Mouse (Mus musculus): ENCODE measurements at regions not wholly inside any gene's neighbourhood (a gene's known extent, or its start where the extent isn't known, plus 50 kb on each side); places are given as distances from the start of the nearest gene placed in this dataset.

DNA sequence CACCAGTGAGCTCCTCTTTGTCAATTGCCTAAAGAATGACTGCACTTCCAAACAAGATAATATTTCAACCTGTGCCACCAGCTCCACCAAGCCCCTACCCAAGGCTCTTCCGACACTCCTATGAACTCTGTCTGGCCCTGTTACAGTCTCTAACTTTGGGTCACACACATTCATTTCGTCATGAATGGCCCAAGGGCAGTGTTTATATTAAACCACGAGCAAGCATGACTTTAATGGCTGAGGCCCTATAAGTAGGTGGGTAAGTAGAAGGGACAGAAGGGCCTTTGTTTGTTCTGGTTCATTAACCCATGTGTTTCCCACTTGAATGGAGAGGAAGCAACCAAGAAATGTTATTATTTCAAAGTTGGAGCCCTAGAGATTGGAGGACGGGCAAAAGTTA is 714.9 kb upstream of the 3110018I06Rik start:
- Histone ChIP-seq H3K27me3 (ENCODE audit: insufficient read depth, low read length) (no peaks in the 10 kb centered on the region), H3K9ac (replicated peaks; ENCODE audit: low read length) (no peak overlapping the region), H3K27ac (no peak overlapping the region), H3K9me3 (ENCODE audit: low read length) (no peaks in the 10 kb centered on the region), H3K4me3 (ENCODE audit: low read length) (no peak overlapping the region), H3K4me2 (ENCODE audit: low read depth, low read length) (no peak overlapping the region), H3K36me3 (ENCODE audit: insufficient read depth, low read length) (no peaks in the 10 kb centered on the region), H3K4me1 (ENCODE audit: insufficient read depth, low read length) (no peaks in the 10 kb centered on the region)
- DNase-seq (ENCODE audit: low spot score), result no peak
- 67% methylated on average over 4 of the region's 4 CpGs for WGBS
- TF ChIP-seq CTCF (IDR thresholded peaks at IDR 0.05; ENCODE audit: low read depth), result no peak
- ATAC-seq, result no peak

GRCm38 (mm10) chr12:106796596-106796995 is 691.8 kb upstream of the 3110018I06Rik start:
- H3K9ac ChIP-seq (replicated peaks; ENCODE audit: low read length), result no peak overlapping the region
- TF ChIP-seq CTCF (IDR thresholded peaks at IDR 0.05; ENCODE audit: low read depth), result no peak
- no peak overlapping the region for H3K27ac ChIP-seq
- H3K27me3 ChIP-seq (ENCODE audit: insufficient read depth, low read length), result no peaks in the 10 kb centered on the region
- H3K4me3 ChIP-seq (ENCODE audit: low read length), result no peak overlapping the region
- H3K9me3 ChIP-seq (ENCODE audit: low read length), result no peaks in the 10 kb centered on the region
- ATAC-seq (no peak), DNase-seq (ENCODE audit: low spot score) (no peak)
- H3K4me1 ChIP-seq (ENCODE audit: insufficient read depth, low read length), result no peaks in the 10 kb centered on the region
- H3K36me3 ChIP-seq (ENCODE audit: insufficient read depth, low read length), result no peaks in the 10 kb centered on the region
- H3K4me2 ChIP-seq (ENCODE audit: low read depth, low read length), result no peak overlapping the region
- WGBS, result 79% methylated on average over 7 of the region's 7 CpGs

DNA sequence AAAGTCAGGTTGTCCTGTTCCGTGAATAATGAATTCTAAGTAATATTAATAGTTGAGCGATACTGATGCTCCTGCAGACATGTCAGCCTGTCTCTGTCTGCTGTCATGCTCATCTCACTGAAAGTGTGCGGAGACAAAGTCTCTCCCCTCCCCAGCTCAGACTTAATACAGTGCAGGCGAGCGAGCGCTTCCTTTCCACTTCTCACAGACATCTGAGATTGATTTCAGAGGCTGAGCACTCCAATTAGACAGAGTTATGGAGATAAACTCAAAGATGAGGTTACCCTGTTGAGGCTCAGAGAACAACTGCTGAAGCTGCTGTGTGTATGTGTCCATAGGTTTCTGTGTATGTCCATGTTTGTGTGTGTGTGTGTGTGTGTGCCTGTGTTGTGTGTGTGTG is 668.7 kb upstream of the 3110018I06Rik start:
- no peak overlapping the region for H3K4me3 ChIP-seq (ENCODE audit: low read length)
- TF ChIP-seq CTCF (IDR thresholded peaks at IDR 0.05; ENCODE audit: low read depth), result no peak
- no peak for ATAC-seq

DNA sequence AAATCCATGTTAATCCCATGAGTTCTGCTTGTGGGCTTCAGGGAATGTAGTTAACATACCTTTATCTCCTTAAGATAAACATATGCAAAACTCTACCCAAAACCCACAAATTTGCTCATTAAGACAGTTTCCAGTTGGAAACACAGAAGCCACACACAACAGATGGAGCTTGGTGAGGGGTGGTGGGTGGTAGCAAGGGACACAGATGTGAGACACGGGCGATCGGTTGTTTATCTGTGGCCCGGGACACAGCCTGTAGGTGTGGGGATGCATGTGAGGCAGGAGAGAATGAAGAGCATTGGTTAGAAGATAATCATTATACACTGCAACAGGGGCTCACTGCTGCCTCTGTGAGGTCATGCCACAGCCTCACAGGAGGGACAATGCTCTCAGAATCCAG is 666.1 kb upstream of the 3110018I06Rik start:
- H3K9ac ChIP-seq (replicated peaks; ENCODE audit: low read length), result no peak overlapping the region
- 62% methylated on average over 4 of the region's 4 CpGs for WGBS
- no peak for TF ChIP-seq CTCF (IDR thresholded peaks at IDR 0.05; ENCODE audit: low read depth)
- H3K27me3 ChIP-seq (ENCODE audit: insufficient read depth, low read length), result no peaks in the 10 kb centered on the region
- H3K9me3 ChIP-seq (ENCODE audit: low read length), result no peaks in the 10 kb centered on the region
- no peak overlapping the region for H3K4me3 ChIP-seq (ENCODE audit: low read length)
- no peak overlapping the region for H3K27ac ChIP-seq
- H3K4me2 ChIP-seq (ENCODE audit: low read depth, low read length), result no peak overlapping the region
- no peaks in the 10 kb centered on the region for H3K36me3 ChIP-seq (ENCODE audit: insufficient read depth, low read length)
- ATAC-seq (no peak), DNase-seq (ENCODE audit: low spot score) (no peak)
- H3K4me1 ChIP-seq (ENCODE audit: insufficient read depth, low read length), result no peaks in the 10 kb centered on the region

More for the DNA sequence above, 668.7 kb upstream of the 3110018I06Rik start:
- Histone ChIP-seq H3K4me1 (ENCODE audit: insufficient read depth, low read length) (no peaks in the 10 kb centered on the region), H3K9ac (replicated peaks; ENCODE audit: low read length) (no peak overlapping the region), H3K27ac (no peak overlapping the region), H3K36me3 (ENCODE audit: insufficient read depth, low read length) (no peaks in the 10 kb centered on the region), H3K9me3 (ENCODE audit: low read length) (no peaks in the 10 kb centered on the region), H3K27me3 (ENCODE audit: insufficient read depth, low read length) (no peaks in the 10 kb centered on the region), H3K4me2 (ENCODE audit: low read depth, low read length) (no peak overlapping the region)
- DNase-seq (ENCODE audit: low spot score), result no peak
- WGBS, result 80% methylated on average over 6 of the region's 6 CpGs

DNA sequence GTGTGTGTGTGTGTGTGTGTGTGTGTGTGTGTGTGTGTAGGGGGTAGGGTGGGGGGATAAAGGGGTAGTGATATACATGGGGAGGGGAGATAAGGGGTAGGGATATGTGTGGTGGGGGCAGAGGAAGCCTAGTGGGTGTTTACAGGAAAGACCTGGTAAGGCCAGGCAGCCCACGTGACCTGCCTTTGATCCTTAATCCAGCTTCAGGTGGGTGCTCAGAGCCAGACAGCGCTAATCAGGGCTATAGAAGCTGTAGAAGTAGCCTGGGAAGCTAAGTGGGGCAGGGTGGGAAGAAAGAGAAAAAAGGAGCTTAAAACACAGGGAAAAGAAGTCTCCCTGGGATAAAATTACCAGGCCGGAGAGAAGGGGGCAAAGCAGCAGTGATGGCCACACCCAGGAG is 659.9 kb upstream of the 3110018I06Rik start:
- TF ChIP-seq CTCF (IDR thresholded peaks at IDR 0.05; ENCODE audit: low read depth), result no peak
- Histone ChIP-seq H3K4me3 (ENCODE audit: low read length) (no peak overlapping the region), H3K4me1 (ENCODE audit: insufficient read depth, low read length) (no peaks in the 10 kb centered on the region), H3K4me2 (ENCODE audit: low read depth, low read length) (no peak overlapping the region), H3K27me3 (ENCODE audit: insufficient read depth, low read length) (no peaks in the 10 kb centered on the region), H3K9ac (replicated peaks; ENCODE audit: low read length) (no peak overlapping the region), H3K9me3 (ENCODE audit: low read length) (no peaks in the 10 kb centered on the region), H3K36me3 (ENCODE audit: insufficient read depth, low read length) (no peaks in the 10 kb centered on the region), H3K27ac (no peak overlapping the region)
- 48% methylated on average over 3 of the region's 3 CpGs for WGBS
- DNase-seq (ENCODE audit: low spot score) (no peak), ATAC-seq (no peak)

DNA sequence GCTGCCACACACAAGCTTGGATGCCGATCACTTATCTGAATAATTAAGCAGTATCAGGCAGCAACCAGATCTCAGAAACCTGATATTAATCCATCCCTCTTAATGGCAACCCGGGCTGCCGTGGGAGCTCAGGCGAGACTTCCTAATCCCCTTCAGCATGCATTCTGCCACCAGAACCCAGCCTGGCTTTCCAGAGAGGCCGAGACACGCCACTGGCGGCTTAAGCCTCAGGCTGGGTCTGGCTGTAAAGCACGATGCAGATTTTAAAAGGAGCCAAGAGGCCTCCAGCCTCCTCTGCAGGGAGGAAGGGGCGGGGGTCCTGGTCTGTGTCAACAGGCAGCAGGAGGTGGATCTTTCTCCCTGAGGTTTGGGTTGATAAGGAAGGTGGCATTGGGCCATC is 659.1 kb upstream of the 3110018I06Rik start:
- 26% methylated on average over 9 of the region's 9 CpGs for WGBS
- Histone ChIP-seq H3K27ac (no peak overlapping the region), H3K4me2 (ENCODE audit: low read depth, low read length) (no peak overlapping the region), H3K9me3 (ENCODE audit: low read length) (no peaks in the 10 kb centered on the region), H3K9ac (replicated peaks; ENCODE audit: low read length) (no peak overlapping the region), H3K36me3 (ENCODE audit: insufficient read depth, low read length) (no peaks in the 10 kb centered on the region), H3K4me1 (ENCODE audit: insufficient read depth, low read length) (no peaks in the 10 kb centered on the region), H3K4me3 (ENCODE audit: low read length) (no peak overlapping the region), H3K27me3 (ENCODE audit: insufficient read depth, low read length) (no peaks in the 10 kb centered on the region)
- ATAC-seq, result no peak
- TF ChIP-seq CTCF (IDR thresholded peaks at IDR 0.05; ENCODE audit: low read depth), result no peak
- DNase-seq (ENCODE audit: low spot score), result no peak

GRCm38 (mm10) chr12:106835241-106835640 is 653.2 kb upstream of the 3110018I06Rik start:
- ATAC-seq, result no peak
- no peak for TF ChIP-seq CTCF (IDR thresholded peaks at IDR 0.05; ENCODE audit: low read depth)
- Histone ChIP-seq H3K9ac (replicated peaks; ENCODE audit: low read length) (no peak overlapping the region), H3K4me1 (ENCODE audit: insufficient read depth, low read length) (no peaks in the 10 kb centered on the region), H3K36me3 (ENCODE audit: insufficient read depth, low read length) (no peaks in the 10 kb centered on the region), H3K27me3 (ENCODE audit: insufficient read depth, low read length) (no peaks in the 10 kb centered on the region), H3K27ac (no peak overlapping the region), H3K4me2 (ENCODE audit: low read depth, low read length) (no peak overlapping the region), H3K4me3 (ENCODE audit: low read length) (no peak overlapping the region), H3K9me3 (ENCODE audit: low read length) (no peaks in the 10 kb centered on the region)
- no peak for DNase-seq (ENCODE audit: low spot score)
- 63% methylated on average over 3 of the region's 3 CpGs for WGBS

All from hindbrain, postnatal 0 days (tissue).